Comparison of ENCODE assay signal across 23 mouse cellular contexts in genomic region chr8:111868664-111869063, GRCm38 (mm10). TPM values are rescaled to one million over a fixed set of nuclear protein-coding genes. Genes with fewer than 3 reads are reported as not detected.
"Had no signal": no experiment of that assay in that cellular context is flagged by ENCODE, and none has a peak within 500 bp of the region (broad histone marks: within the 10 kb centered on the region; RNA-seq: fewer than 3 reads in every experiment).

No protein-coding gene starts in this region.

- H3K36me3 ChIP-seq: midbrain, embryonic 12.5 days had no signal

- ATAC-seq: liver, postnatal 0 days; lung, postnatal 0 days; midbrain, embryonic 16.5 days had no signal

- H3K27me3 ChIP-seq: lung, embryonic 15.5 days; midbrain, embryonic 12.5 days; neural tube, embryonic 13.5 days; neural tube, embryonic 15.5 days had no signal

- H3K4me1 ChIP-seq: midbrain, embryonic 12.5 days; neural tube, embryonic 13.5 days; neural tube, embryonic 15.5 days had no signal

- H3K9me3 ChIP-seq: lung, embryonic 15.5 days; midbrain, embryonic 10.5 days; midbrain, embryonic 12.5 days; neural tube, embryonic 13.5 days; neural tube, embryonic 15.5 days had no signal

- H3K9ac ChIP-seq: liver, postnatal 0 days; lung, embryonic 15.5 days; midbrain, embryonic 12.5 days; neural tube, embryonic 13.5 days; neural tube, embryonic 15.5 days had no signal

- H3K4me2 ChIP-seq: lung, embryonic 15.5 days; midbrain, embryonic 12.5 days; neural tube, embryonic 13.5 days; neural tube, embryonic 15.5 days had no signal

- H3K4me3 ChIP-seq: lung, embryonic 15.5 days; midbrain, embryonic 10.5 days; midbrain, embryonic 12.5 days; myocyte; neural tube, embryonic 13.5 days; neural tube, embryonic 15.5 days had no signal

- DNase-seq: liver, postnatal 0 days; lung, adult 2 months; lung, postnatal 14 days; lung, postnatal 4 days; midbrain, embryonic 14.5 days; retina, postnatal 1 day; right cerebral cortex, adult 18-20 months; right cerebral cortex, postnatal 25 days; right cerebral cortex, postnatal 4 days; spleen, adult 18-20 months; thymus, adult 18-20 months; thymus, postnatal 14 days; thymus, postnatal 36 days had no signal

- H3K27ac ChIP-seq: lung, embryonic 15.5 days; midbrain, embryonic 10.5 days; midbrain, embryonic 12.5 days; neural tube, embryonic 13.5 days; neural tube, embryonic 15.5 days had no signal

RNA-seq across cellular contexts. Expression of gene Chst5, which starts 41.6 kb away (rescaled TPM):
- total RNA-seq: megakaryocyte, adult 5-6 weeks; megakaryocyte-erythroid progenitor cell, adult 5-6 weeks had no signal
- polyA plus RNA-seq: liver, postnatal 0 days had no signal
